Mouse (Mus musculus) stomach, embryonic 15.5 days (tissue): ENCODE results near the gene Cachd1. TPM values are rescaled to one million over a fixed set of nuclear protein-coding genes. Genes with fewer than 3 reads are reported as not detected.

Experiments
- ATAC-seq: fragments of 200-750 bp; cut with Nextera tagmentation; 2 replicates; pipeline ENCODE4 v1.8.0; 2017; ENCODE audit warnings: low read depth, moderate number of reproducible peaks, moderate TSS enrichment; ENCODE audit not compliant: insufficient read depth, low FRiP score
- H3K27ac ChIP-seq: fragments of 300-500 bp; sonication (generic); 2 replicates; pipeline ENCODE4 v1.5.1; 2015; ENCODE audit warnings: mild to moderate bottlenecking, inconsistent platforms
- H3K27me3 ChIP-seq: fragments of 300-500 bp; sonication (generic); replicated peaks from 2 replicates; pipeline ENCODE4 v1.6.1; 2015; ENCODE audit warnings: inconsistent platforms
- H3K36me3 ChIP-seq: fragments of 300-500 bp; sonication (generic); 2 replicates; pipeline ENCODE4 v1.6.1; 2015; ENCODE audit warnings: inconsistent platforms
- H3K4me1 ChIP-seq: fragments of 300-500 bp; sonication (generic); 2 replicates; pipeline ENCODE4 v1.6.1; 2015; ENCODE audit warnings: inconsistent platforms
- H3K4me2 ChIP-seq: fragments of 300-500 bp; sonication (generic); 2 replicates; pipeline ENCODE4 v1.6.1; 2015; ENCODE audit warnings: mild to moderate bottlenecking, inconsistent platforms
- H3K4me3 ChIP-seq: fragments of 300-500 bp; sonication (generic); replicated peaks from 2 replicates; pipeline ENCODE4 v1.5.1; 2015; ENCODE audit warnings: inconsistent platforms
- H3K9ac ChIP-seq: fragments of 300-500 bp; sonication (generic); 2 replicates; pipeline ENCODE4 v1.6.1; 2015; ENCODE audit warnings: inconsistent platforms
- H3K9me3 ChIP-seq: fragments of 300-500 bp; sonication (generic); 2 replicates; pipeline ENCODE4 v1.6.1; 2016; ENCODE audit warnings: inconsistent platforms
- WGBS: fragments of 180-500 bp; shearing (Covaris S2); methylation state at CpG from one replicate; pipeline ENCODE4 v1.1.7; 2015; 5-methylcytosine and 5-hydroxymethylcytosine counted together
- polyA plus RNA-seq: library from polyadenylated mRNA; unstranded; fragments of >200 nt; fragmentation: Nextera tagmentation; extraction: Ambion mirVana; gene quantifications from 2 replicates; pipeline ENCODE4 v1.2.1, GENCODE M21; 2015

The Cachd1 gene
- 12.7 and 13.0 TPM in 2 replicates for polyA plus RNA-seq

GRCm38 (mm10) chr4:100776043-100776870, at the start of gene Cachd1:
Gene Cachd1, plus strand, starts transcription at chr4:100776675.
- H3K4me3 ChIP-seq: peak within 1 kb of the TSS; percentile 92
- H3K27me3 ChIP-seq: no peaks in the 10 kb centered on the region
- no peaks in the 10 kb centered on the region for H3K9me3 ChIP-seq
- H3K9ac ChIP-seq: peak within 1 kb of the TSS; percentile 88
- WGBS: under 1% methylated on average over 48 of the region's 50 CpGs
- peak within 1 kb of the TSS; percentile 87 for H3K4me2 ChIP-seq
- H3K36me3 ChIP-seq: no peaks in the 10 kb centered on the region
- peak within 1 kb of the TSS; percentile 96 for H3K27ac ChIP-seq
- 0 out of 2 replicates have a peak, but pooled peaks cover 4% of the 10 kb centered on the region for H3K4me1 ChIP-seq
- ATAC-seq: peak; percentile 67

GRCm38 (mm10) chr4:100728896-100729479, 47.5 kb upstream of the Cachd1 start:
- H3K36me3 ChIP-seq: no peaks in the 10 kb centered on the region
- ATAC-seq: no peak
- 60% methylated on average over 5 of the region's 5 CpGs for WGBS
- no peak overlapping the region for H3K9ac ChIP-seq
- H3K9me3 ChIP-seq: no peaks in the 10 kb centered on the region
- H3K27me3 ChIP-seq: no peaks in the 10 kb centered on the region
- no peak overlapping the region for H3K4me2 ChIP-seq
- H3K4me1 ChIP-seq: no peaks in the 10 kb centered on the region
- H3K27ac ChIP-seq: no peak overlapping the region
- no peak overlapping the region for H3K4me3 ChIP-seq

- H3K4me1 ChIP-seq: no peaks in the 10 kb centered on the region
- WGBS: 74% methylated on average over 9 of the region's 9 CpGs
These were observed 41.2 kb upstream of the Cachd1 start for GRCm38 (mm10) chr4:100735098-100735935.

GRCm38 (mm10) chr4:100735936-100736349, 40.5 kb upstream of the Cachd1 start:
- H3K9me3 ChIP-seq: no peaks in the 10 kb centered on the region
- H3K27ac ChIP-seq: no peak overlapping the region
- H3K4me3 ChIP-seq: no peak overlapping the region
- no peaks in the 10 kb centered on the region for H3K4me1 ChIP-seq
- H3K4me2 ChIP-seq: no peak overlapping the region
- H3K36me3 ChIP-seq: no peaks in the 10 kb centered on the region
- ATAC-seq: no peak
- H3K9ac ChIP-seq: no peak overlapping the region
- WGBS: 82% methylated on average over 9 of the region's 9 CpGs
- no peaks in the 10 kb centered on the region for H3K27me3 ChIP-seq

More at GRCm38 (mm10) chr4:100735098-100735935, 41.2 kb upstream of the Cachd1 start:
- no peak overlapping the region for H3K9ac ChIP-seq
- H3K9me3 ChIP-seq: no peaks in the 10 kb centered on the region
- H3K4me3 ChIP-seq: no peak overlapping the region
- H3K4me2 ChIP-seq: no peak overlapping the region
- no peaks in the 10 kb centered on the region for H3K36me3 ChIP-seq
- no peak for ATAC-seq
- no peak overlapping the region for H3K27ac ChIP-seq
- no peaks in the 10 kb centered on the region for H3K27me3 ChIP-seq

GRCm38 (mm10) chr4:100743615-100744014, 32.9 kb upstream of the Cachd1 start:
- Histone ChIP-seq H3K4me2 (no peak overlapping the region), H3K4me1 (no peaks in the 10 kb centered on the region), H3K36me3 (no peaks in the 10 kb centered on the region), H3K9me3 (no peaks in the 10 kb centered on the region), H3K27ac (no peak overlapping the region), H3K4me3 (no peak overlapping the region), H3K9ac (no peak overlapping the region), H3K27me3 (no peaks in the 10 kb centered on the region)
- no peak for ATAC-seq
- WGBS: 84% methylated on average over 8 of the region's 8 CpGs

GRCm38 (mm10) chr4:100752278-100752677, 24.2 kb upstream of the Cachd1 start:
- Histone ChIP-seq H3K27ac (no peak overlapping the region), H3K27me3 (no peaks in the 10 kb centered on the region)
- ATAC-seq: no peak

GRCm38 (mm10) chr4:100755632-100756031, 20.8 kb upstream of the Cachd1 start:
- no peak overlapping the region for H3K27ac ChIP-seq
- no peak for ATAC-seq
- no peaks in the 10 kb centered on the region for H3K36me3 ChIP-seq
- H3K4me3 ChIP-seq: no peak overlapping the region
- H3K4me1 ChIP-seq: no peaks in the 10 kb centered on the region
- 37% methylated on average over 8 of the region's 8 CpGs for WGBS
- no peak overlapping the region for H3K9ac ChIP-seq
- no peaks in the 10 kb centered on the region for H3K27me3 ChIP-seq
- H3K9me3 ChIP-seq: no peaks in the 10 kb centered on the region
- no peak overlapping the region for H3K4me2 ChIP-seq

More at GRCm38 (mm10) chr4:100752278-100752677, 24.2 kb upstream of the Cachd1 start:
- H3K4me2 ChIP-seq: no peak overlapping the region
- H3K4me1 ChIP-seq: no peaks in the 10 kb centered on the region
- no peak overlapping the region for H3K4me3 ChIP-seq
- 56% methylated on average over 2 of the region's 2 CpGs for WGBS
- no peak overlapping the region for H3K9ac ChIP-seq
- no peaks in the 10 kb centered on the region for H3K36me3 ChIP-seq
- no peaks in the 10 kb centered on the region for H3K9me3 ChIP-seq

GRCm38 (mm10) chr4:100756499-100756898, 20.0 kb upstream of the Cachd1 start:
- no peak overlapping the region for H3K4me3 ChIP-seq
- no peaks in the 10 kb centered on the region for H3K27me3 ChIP-seq
- H3K4me2 ChIP-seq: no peak overlapping the region
- H3K27ac ChIP-seq: no peak overlapping the region
- H3K36me3 ChIP-seq: no peaks in the 10 kb centered on the region
- H3K4me1 ChIP-seq: no peaks in the 10 kb centered on the region
- no peak for ATAC-seq
- H3K9me3 ChIP-seq: no peaks in the 10 kb centered on the region
- no peak overlapping the region for H3K9ac ChIP-seq

GRCm38 (mm10) chr4:100758265-100758898, 18.1 kb upstream of the Cachd1 start:
- H3K4me2 ChIP-seq: no peak overlapping the region
- 69% methylated on average over 6 of the region's 6 CpGs for WGBS
- no peaks in the 10 kb centered on the region for H3K36me3 ChIP-seq
- no peaks in the 10 kb centered on the region for H3K9me3 ChIP-seq
- no peaks in the 10 kb centered on the region for H3K4me1 ChIP-seq
- H3K4me3 ChIP-seq: no peak overlapping the region
- no peak overlapping the region for H3K9ac ChIP-seq
- ATAC-seq: no peak
- no peaks in the 10 kb centered on the region for H3K27me3 ChIP-seq
- H3K27ac ChIP-seq: no peak overlapping the region

- no peaks in the 10 kb centered on the region for H3K9me3 ChIP-seq
- no peak overlapping the region for H3K27ac ChIP-seq
- no peak overlapping the region for H3K9ac ChIP-seq
- no peak overlapping the region for H3K4me3 ChIP-seq
- no peak for ATAC-seq
- no peaks in the 10 kb centered on the region for H3K27me3 ChIP-seq
- no peak overlapping the region for H3K4me2 ChIP-seq
- no peaks in the 10 kb centered on the region for H3K4me1 ChIP-seq
- H3K36me3 ChIP-seq: no peaks in the 10 kb centered on the region
- 76% methylated on average over 1 of the region's 1 CpGs for WGBS
These were observed 16.9 kb upstream of the Cachd1 start for GRCm38 (mm10) chr4:100759603-100760002.

GRCm38 (mm10) chr4:100760416-100760815, 16.1 kb upstream of the Cachd1 start:
- no peak overlapping the region for H3K4me3 ChIP-seq
- no peak for ATAC-seq
- WGBS: 86% methylated on average over 5 of the region's 5 CpGs
- H3K27ac ChIP-seq: no peak overlapping the region
- H3K27me3 ChIP-seq: no peaks in the 10 kb centered on the region
- H3K4me1 ChIP-seq: no peaks in the 10 kb centered on the region
- no peak overlapping the region for H3K4me2 ChIP-seq
- H3K36me3 ChIP-seq: no peaks in the 10 kb centered on the region
- no peak overlapping the region for H3K9ac ChIP-seq
- no peaks in the 10 kb centered on the region for H3K9me3 ChIP-seq
